Mouse (Mus musculus): ENCODE measurements at regions not wholly inside any gene's neighbourhood (a gene's known extent, or its start where the extent isn't known, plus 50 kb on each side); places are given as distances from the start of the nearest gene placed in this dataset.

- Histone ChIP-seq H3K9me3 (no peaks in the 10 kb centered on the region), H3K4me2 (no peak overlapping the region), H3K36me3 (no peaks in the 10 kb centered on the region), H3K4me1 (no peaks in the 10 kb centered on the region), H3K4me3 (replicated peaks) (no peak overlapping the region), H3K27ac (no peak overlapping the region), H3K9ac (no peak overlapping the region), H3K27me3 (replicated peaks) (no peaks in the 10 kb centered on the region)
- ATAC-seq (ENCODE audit: insufficient read depth, low FRiP score, low read depth), result no peak
- WGBS, result 61% methylated on average over 1 of the region's 1 CpGs
These were observed 95.0 kb upstream of the Stc2 start for GRCm38 (mm10) chr11:31464844-31465243.

GRCm38 (mm10) chr11:31462440-31462839 lies 92.6 kb upstream of the Stc2 start:
- Histone ChIP-seq H3K27ac (no peak overlapping the region), H3K9ac (no peak overlapping the region), H3K4me2 (no peak overlapping the region), H3K4me1 (no peaks in the 10 kb centered on the region), H3K4me3 (replicated peaks) (no peak overlapping the region), H3K27me3 (replicated peaks) (no peaks in the 10 kb centered on the region), H3K9me3 (no peaks in the 10 kb centered on the region), H3K36me3 (no peaks in the 10 kb centered on the region)
- no peak for ATAC-seq (ENCODE audit: insufficient read depth, low FRiP score, low read depth)

GRCm38 (mm10) chr11:31461824-31462223 lies 92.0 kb upstream of the Stc2 start:
- H3K27me3 ChIP-seq (replicated peaks), result no peaks in the 10 kb centered on the region
- no peak overlapping the region for H3K4me3 ChIP-seq (replicated peaks)
- no peaks in the 10 kb centered on the region for H3K4me1 ChIP-seq
- WGBS, result 71% methylated on average over 4 of the region's 4 CpGs
- no peaks in the 10 kb centered on the region for H3K36me3 ChIP-seq
- ATAC-seq (ENCODE audit: insufficient read depth, low FRiP score, low read depth), result no peak
- H3K27ac ChIP-seq, result no peak overlapping the region
- no peaks in the 10 kb centered on the region for H3K9me3 ChIP-seq
- no peak overlapping the region for H3K4me2 ChIP-seq
- H3K9ac ChIP-seq, result no peak overlapping the region

GRCm38 (mm10) chr11:31461348-31461747 lies 91.5 kb upstream of the Stc2 start:
- H3K9me3 ChIP-seq, result no peaks in the 10 kb centered on the region
- H3K4me2 ChIP-seq, result no peak overlapping the region
- H3K27me3 ChIP-seq (replicated peaks), result no peaks in the 10 kb centered on the region
- H3K9ac ChIP-seq, result no peak overlapping the region
- H3K4me3 ChIP-seq (replicated peaks), result no peak overlapping the region
- no peaks in the 10 kb centered on the region for H3K36me3 ChIP-seq
- no peaks in the 10 kb centered on the region for H3K4me1 ChIP-seq
- WGBS, result 65% methylated on average over 3 of the region's 3 CpGs
- no peak overlapping the region for H3K27ac ChIP-seq
- ATAC-seq (ENCODE audit: insufficient read depth, low FRiP score, low read depth), result no peak

GRCm38 (mm10) chr11:31427374-31427773 lies 57.5 kb upstream of the Stc2 start:
- Histone ChIP-seq H3K36me3 (no peaks in the 10 kb centered on the region), H3K4me1 (no peaks in the 10 kb centered on the region), H3K27me3 (replicated peaks) (no peaks in the 10 kb centered on the region), H3K27ac (no peak overlapping the region), H3K4me2 (no peak overlapping the region), H3K4me3 (replicated peaks) (no peak overlapping the region), H3K9ac (no peak overlapping the region), H3K9me3 (no peaks in the 10 kb centered on the region)
- no peak for ATAC-seq (ENCODE audit: insufficient read depth, low FRiP score, low read depth)
- WGBS, result 52% methylated on average over 2 of the region's 2 CpGs

All from stomach, embryonic 15.5 days (tissue).